Mouse (Mus musculus) MEL (cell line): ENCODE results near the gene Rpl3. TPM values are rescaled to one million over a fixed set of nuclear protein-coding genes. Genes with fewer than 3 reads are reported as not detected.

Experiments used
- DNase-seq: peaks from one replicate; pipeline ENCODE4 v3.0.0; 2011; ENCODE audit warnings: low read depth, low spot score
- H3K27ac ChIP-seq: 2 replicates; pipeline ENCODE4 v1.5.1; 2012; ENCODE audit warnings: low read depth, mild to moderate bottlenecking, control low read depth, low read length, moderate library complexity; ENCODE audit not compliant: control insufficient read depth
- H3K27me3 ChIP-seq, 2 experiments: fragments of 150-350 bp in 1 of 2; sonication (generic) in 1 of 2; 2 replicates each; pipeline ENCODE4 v1.6.1; 2012; ENCODE audit warnings: low read length in 2 of 2, mild to moderate bottlenecking in 2 of 2, improper control_type of control experiment in 1 of 2, moderate library complexity in 1 of 2; ENCODE audit not compliant: insufficient read depth in 2 of 2, control insufficient read depth in 1 of 2
- H3K36me3 ChIP-seq, 2 experiments: 2 replicates each; pipeline ENCODE4 v1.6.1; 2012 to 2014; ENCODE audit warnings: low read length in 2 of 2, improper control_type of control experiment in 1 of 2, inconsistent platforms in 1 of 2, mild to moderate bottlenecking in 1 of 2; ENCODE audit not compliant: insufficient read depth in 2 of 2, control insufficient read depth in 1 of 2
- H3K4me1 ChIP-seq, 2 experiments: fragments of 150-350 bp in 1 of 2; sonication (generic) in 1 of 2; 2 replicates each; pipeline ENCODE4 v1.6.1; 2012; ENCODE audit warnings: low read length in 2 of 2, improper control_type of control experiment in 1 of 2, mild to moderate bottlenecking in 1 of 2; ENCODE audit not compliant: insufficient read depth in 2 of 2, control insufficient read depth in 1 of 2
- H3K4me3 ChIP-seq, 2 experiments: fragments of 150-350 bp in 1 of 2; sonication (generic) in 1 of 2; 2 replicates each; pipeline ENCODE4 v1.5.1; 2012; ENCODE audit warnings: low read depth in 2 of 2, low read length in 2 of 2, mild to moderate bottlenecking in 2 of 2, moderate library complexity in 2 of 2, control low read depth in 1 of 2, improper control_type of control experiment in 1 of 2; ENCODE audit not compliant: control insufficient read depth in 1 of 2, insufficient read depth in 1 of 2
- H3K79me2 ChIP-seq: 2 replicates; pipeline ENCODE4 v1.6.1; 2012; ENCODE audit warnings: mild to moderate bottlenecking, low read length, moderate library complexity; ENCODE audit not compliant: control insufficient read depth, poor library complexity, insufficient read depth
- H3K9ac ChIP-seq: 2 replicates; pipeline ENCODE4 v1.6.1; 2012; ENCODE audit warnings: low read depth, mild to moderate bottlenecking, control low read depth, low read length, moderate library complexity; ENCODE audit not compliant: control insufficient read depth, poor library complexity, severe bottlenecking
- H3K9me3 ChIP-seq: fragments of 150-350 bp; sonication (generic); replicated peaks from 2 replicates; pipeline ENCODE4 v1.6.1; 2012; ENCODE audit warnings: mild to moderate bottlenecking, low read length, improper control_type of control experiment, moderate library complexity; ENCODE audit not compliant: insufficient read depth
- BHLHE40 ChIP-seq: IDR thresholded peaks from 2 replicates; pipeline ENCODE4 v1.6.1; 2012; ENCODE audit warnings: low read depth, mild to moderate bottlenecking, inconsistent platforms, low read length, improper control_type of control experiment, borderline replicate concordance
- CTCF ChIP-seq, 3 experiments: IDR thresholded peaks in 2 of 3; conservative IDR thresholded peaks in 1 of 3; 2 replicates each; pipeline ENCODE4 v1.5.1; 2011 to 2012; ENCODE audit warnings: low read length in 3 of 3, low read depth in 2 of 3, mild to moderate bottlenecking in 2 of 3, improper control_type of control experiment in 1 of 3, inconsistent platforms in 1 of 3, mixed read lengths in 1 of 3, moderate library complexity in 1 of 3; ENCODE audit not compliant: control insufficient read depth in 1 of 3, insufficient read depth in 1 of 3, poor library complexity in 1 of 3, severe bottlenecking in 1 of 3
- E2F4 ChIP-seq: IDR thresholded peaks from 2 replicates; pipeline ENCODE4 v1.6.1; 2011; ENCODE audit warnings: low read depth, low read length, improper control_type of control experiment, borderline replicate concordance
- ETS1 ChIP-seq: IDR thresholded peaks from 2 replicates; pipeline ENCODE4 v1.6.1; 2012; ENCODE audit warnings: low read depth, mild to moderate bottlenecking, inconsistent platforms, low read length, improper control_type of control experiment, moderate library complexity
- GABPA ChIP-seq: IDR thresholded peaks from 2 replicates; pipeline ENCODE4 v1.6.1; 2012; ENCODE audit warnings: low read depth, mild to moderate bottlenecking, inconsistent platforms, low read length, improper control_type of control experiment, moderate library complexity
- GATA1 ChIP-seq: IDR thresholded peaks from 2 replicates; pipeline ENCODE4 v1.6.1; 2011; ENCODE audit warnings: low read depth, low read length, improper control_type of control experiment
- HCFC1 ChIP-seq: IDR thresholded peaks from 2 replicates; pipeline ENCODE4 v1.6.1; 2012; ENCODE audit warnings: low read depth, mild to moderate bottlenecking, inconsistent platforms, low read length, improper control_type of control experiment, moderate library complexity
- MAFK ChIP-seq: IDR thresholded peaks from 2 replicates; pipeline ENCODE4 v1.6.1; 2011; ENCODE audit warnings: low read depth, mild to moderate bottlenecking, low read length, improper control_type of control experiment, borderline replicate concordance
- MAX ChIP-seq: IDR thresholded peaks from 2 replicates; pipeline ENCODE4 v1.6.1; 2011; ENCODE audit warnings: low read length, improper control_type of control experiment
- MEF2A ChIP-seq: IDR thresholded peaks from 2 replicates; pipeline ENCODE4 v1.6.1; 2014; ENCODE audit warnings: low read depth, mild to moderate bottlenecking, inconsistent platforms, low read length, improper control_type of control experiment; ENCODE audit not compliant: poor library complexity, insufficient replicate concordance, severe bottlenecking; ENCODE audit errors: extremely low read depth
- MYB ChIP-seq: IDR thresholded peaks from 2 replicates; pipeline ENCODE4 v1.6.1; 2011; ENCODE audit warnings: mild to moderate bottlenecking, low read depth, low read length, improper control_type of control experiment
- MYC ChIP-seq: IDR thresholded peaks from 2 replicates; pipeline ENCODE4 v1.6.1; 2011; ENCODE audit warnings: low read depth, mild to moderate bottlenecking, low read length, improper control_type of control experiment, moderate library complexity
- NRF1 ChIP-seq: IDR thresholded peaks from 2 replicates; pipeline ENCODE4 v1.6.1; 2014; ENCODE audit warnings: low read depth, mild to moderate bottlenecking, inconsistent platforms, low read length, improper control_type of control experiment, moderate library complexity; ENCODE audit not compliant: poor library complexity, insufficient read depth, severe bottlenecking
- POLR2A ChIP-seq, 2 experiments: IDR thresholded peaks; 2 replicates each; pipeline ENCODE4 v1.6.1; 2011 to 2012; ENCODE audit warnings: low read length in 2 of 2, mild to moderate bottlenecking in 2 of 2, control low read depth in 1 of 2, improper control_type of control experiment in 1 of 2, low read depth in 1 of 2, moderate library complexity in 1 of 2; ENCODE audit not compliant: control insufficient read depth in 1 of 2, insufficient read depth in 1 of 2, poor library complexity in 1 of 2
- RAD21 ChIP-seq: IDR thresholded peaks from 2 replicates; pipeline ENCODE4 v1.6.1; 2011; ENCODE audit warnings: mild to moderate bottlenecking, low read depth, low read length, improper control_type of control experiment
- RCOR1 ChIP-seq: IDR thresholded peaks from 2 replicates; pipeline ENCODE4 v1.6.1; 2012; ENCODE audit warnings: low read depth, mild to moderate bottlenecking, inconsistent platforms, low read length, improper control_type of control experiment
- SIN3A ChIP-seq: IDR thresholded peaks from 2 replicates; pipeline ENCODE4 v1.6.1; 2012; ENCODE audit warnings: low read length, improper control_type of control experiment, inconsistent platforms
- SMC3 ChIP-seq: IDR thresholded peaks from 2 replicates; pipeline ENCODE4 v1.6.1; 2011; ENCODE audit warnings: low read depth, low read length, improper control_type of control experiment
- TAL1 ChIP-seq: IDR thresholded peaks from 2 replicates; pipeline ENCODE4 v1.6.1; 2012; ENCODE audit warnings: mild to moderate bottlenecking, inconsistent platforms, low read length, moderate library complexity, mixed read lengths
- TCF12 ChIP-seq: IDR thresholded peaks from 2 replicates; pipeline ENCODE4 v1.6.1; 2014; ENCODE audit warnings: low read depth, mild to moderate bottlenecking, inconsistent platforms, low read length, improper control_type of control experiment, moderate library complexity
- UBTF ChIP-seq: IDR thresholded peaks from 2 replicates; pipeline ENCODE4 v1.6.1; 2012; ENCODE audit warnings: low read depth, mild to moderate bottlenecking, inconsistent platforms, low read length, improper control_type of control experiment, moderate library complexity, borderline replicate concordance; ENCODE audit not compliant: insufficient read depth
- ZC3H11A ChIP-seq: IDR thresholded peaks from 2 replicates; pipeline ENCODE4 v1.6.1; 2012; ENCODE audit warnings: low read depth, mild to moderate bottlenecking, inconsistent platforms, low read length, improper control_type of control experiment
- polyA plus RNA-seq, 2 experiments: library from polyadenylated mRNA; stranded (reverse) in 1 of 2; unstranded in 1 of 2; fragments of >175 nt in 1 of 2; fragments of >200 nt in 1 of 2; gene quantifications; 2 replicates each; pipeline versions ENCODE4 v1.2.1 to v1.2.4; 2012; ENCODE audit warnings: low replicate concordance in 2 of 2, low read depth in 1 of 2; ENCODE audit not compliant: insufficient read length in 2 of 2, insufficient read depth in 1 of 2, missing spikeins in 1 of 2
- total RNA-seq: library from RNA; depleted of rRNA; stranded (reverse); fragments of 300-350 nt; gene quantifications from 2 replicates; pipeline ENCODE4 v1.2.3, GENCODE M21; 2012

The Rpl3 gene
- total and polyA plus RNA-seq, 3 experiments = 543 to 1,686 (median 1,096) TPM

- Histone ChIP-seq H3K27me3 (peaks cover 0 to 3% of the 10 kb centered on the region in 2 experiments; a peak in 1 of 4 replicates), H3K4me3 (no peak overlapping the region), H3K79me2 (no peaks in the 10 kb centered on the region), H3K36me3 (no peaks in the 10 kb centered on the region), H3K27ac (no peak overlapping the region), H3K9ac (no peak overlapping the region), H3K4me1 (no peaks in the 10 kb centered on the region), H3K9me3 (no peaks in the 10 kb centered on the region)
- peak; percentile 68 for DNase-seq
- peak; percentile 88 for TF ChIP-seq SMC3
- TF ChIP-seq UBTF = no peak
- TF ChIP-seq ZC3H11A = peak; percentile 88
- TF ChIP-seq BHLHE40 = no peak
- TF ChIP-seq MYC = peak; percentile 56
- peak; percentile 84 for TF ChIP-seq RAD21
- TF ChIP-seq CTCF (IDR thresholded peaks at IDR 0.05 in 2 of 3, conservative IDR thresholded peaks at IDR 0.05 in 1 of 3; ENCODE audit: control insufficient read depth in 1 of 3, insufficient read depth in 1 of 3, low read depth in 2 of 3, low read length in 3 of 3, poor library complexity in 1 of 3, severe bottlenecking in 1 of 3) = peak; percentile 74 to 93 (median 85)
Observed at GRCm38 (mm10) chr15:80066538-80066937, 25.1 kb downstream of the Rpl3 start.

GRCm38 (mm10) chr15:80065414-80065813 lies 26.3 kb downstream of the Rpl3 start:
- peak; percentile 80 for DNase-seq
- Histone ChIP-seq H3K9me3 (no peaks in the 10 kb centered on the region), H3K36me3 (no peaks in the 10 kb centered on the region), H3K4me3 (no peak overlapping the region), H3K4me1 (no peaks in the 10 kb centered on the region), H3K27ac (no peak overlapping the region), H3K79me2 (no peaks in the 10 kb centered on the region)
- TF ChIP-seq TAL1 (no peak), ZC3H11A (peak; percentile 94), MAX (0 out of 2 replicates have a peak, but pooled peaks have one; percentile 12), RAD21 (peak; percentile 88), NRF1 (no peak), SIN3A (no peak), CTCF (IDR thresholded peaks at IDR 0.05 in 2 of 3, conservative IDR thresholded peaks at IDR 0.05 in 1 of 3; ENCODE audit: control insufficient read depth in 1 of 3, insufficient read depth in 1 of 3, low read depth in 2 of 3, low read length in 3 of 3, poor library complexity in 1 of 3, severe bottlenecking in 1 of 3) (peak; percentile 65 to 88 (median 85)), SMC3 (peak; percentile 94)
- TF ChIP-seq, all 39 proteins: peak for 5
- Histone ChIP-seq H3K9ac (no peak overlapping the region), H3K27me3 (peaks cover 0 to 3% of the 10 kb centered on the region in 2 experiments; a peak in 1 of 4 replicates)

GRCm38 (mm10) chr15:80064965-80065364 lies 26.7 kb downstream of the Rpl3 start:
- no peaks in the 10 kb centered on the region for H3K4me1 ChIP-seq

More at GRCm38 (mm10) chr15:80064965-80065364, 26.7 kb downstream of the Rpl3 start:
- Histone ChIP-seq H3K79me2 (no peaks in the 10 kb centered on the region), H3K9ac (no peak overlapping the region), H3K27ac (no peak overlapping the region), H3K27me3 (peaks cover 0 to 3% of the 10 kb centered on the region in 2 experiments; a peak in 1 of 4 replicates), H3K4me3 (no peak overlapping the region), H3K9me3 (no peaks in the 10 kb centered on the region), H3K36me3 (no peaks in the 10 kb centered on the region)
- TF ChIP-seq E2F4 = no peak
- TF ChIP-seq ZC3H11A = no peak
- TF ChIP-seq MEF2A = no peak
- TF ChIP-seq TAL1 = no peak
- no peak for TF ChIP-seq ETS1
- no peak for TF ChIP-seq GATA1
- TF ChIP-seq TCF12 = no peak
- no peak for TF ChIP-seq RCOR1
- no peak for TF ChIP-seq GABPA
- TF ChIP-seq UBTF = no peak
- TF ChIP-seq MYB = no peak
- TF ChIP-seq RAD21 = no peak
- no peak for TF ChIP-seq MAFK
- no peak for TF ChIP-seq HCFC1
- TF ChIP-seq BHLHE40 = no peak
- no peak for TF ChIP-seq MAX
- no peak for TF ChIP-seq POLR2A (IDR thresholded peaks at IDR 0.05; ENCODE audit: control insufficient read depth in 1 of 2, insufficient read depth in 1 of 2, low read depth in 1 of 2, low read length in 2 of 2, poor library complexity in 1 of 2)
- DNase-seq = no peak
